Mouse (Mus musculus) CH12.LX (cell line): ENCODE data around the gene Sat1. TPM values are rescaled to one million over a fixed set of nuclear protein-coding genes. Genes with fewer than 3 reads are reported as not detected.

Experiments used
- DNase-seq: peaks from one replicate; pipeline ENCODE4 v3.0.0-alpha.2; 2013; ENCODE audit errors: extremely low read depth
- H3K27ac ChIP-seq: 2 replicates; pipeline ENCODE4 v1.5.1; 2012; ENCODE audit warnings: low read depth, mild to moderate bottlenecking, control low read depth, moderate library complexity; ENCODE audit not compliant: insufficient read depth
- H3K27me3 ChIP-seq: replicated peaks from 2 replicates; pipeline ENCODE3; 2012; ENCODE audit warnings: inconsistent platforms
- H3K36me3 ChIP-seq, 2 experiments: replicated peaks in 1 of 2; 2 replicates each; pipeline versions ENCODE3 to v1.6.1; 2012; ENCODE audit warnings: inconsistent platforms in 1 of 2, low read length in 1 of 2, mild to moderate bottlenecking in 1 of 2, mixed read lengths in 1 of 2, moderate library complexity in 1 of 2; ENCODE audit not compliant: control insufficient read depth in 1 of 2, insufficient read depth in 1 of 2
- H3K4me1 ChIP-seq, 2 experiments: 2 replicates each; pipeline ENCODE4 v1.6.1; 2012; ENCODE audit warnings: inconsistent platforms in 1 of 2, moderate library complexity in 1 of 2; ENCODE audit not compliant: insufficient read depth in 2 of 2, control insufficient read depth in 1 of 2
- H3K4me2 ChIP-seq: 2 replicates; pipeline ENCODE4 v1.6.1; 2012; ENCODE audit warnings: low read depth, mild to moderate bottlenecking, control low read depth; ENCODE audit not compliant: poor library complexity, insufficient read depth, severe bottlenecking
- H3K4me3 ChIP-seq, 3 experiments: fragments of 150-350 bp in 1 of 3; sonication (generic) in 1 of 3; replicated peaks in 1 of 3; 2 replicates each; pipeline versions ENCODE3 to v1.5.1; 2011 to 2012; ENCODE audit warnings: low read depth in 2 of 3, low read length in 2 of 3, mild to moderate bottlenecking in 2 of 3, moderate library complexity in 2 of 3, control low read depth in 1 of 3, improper control_type of control experiment in 1 of 3, inconsistent platforms in 1 of 3, mixed read lengths in 1 of 3; ENCODE audit not compliant: poor library complexity in 1 of 3
- H3K79me2 ChIP-seq: replicated peaks from 2 replicates; pipeline ENCODE4 v1.6.1; 2012; ENCODE audit warnings: mild to moderate bottlenecking, moderate library complexity; ENCODE audit not compliant: control insufficient read depth, poor library complexity, insufficient read depth, severe bottlenecking; ENCODE audit errors: extremely low read depth
- H3K9ac ChIP-seq: 2 replicates; pipeline ENCODE4 v1.6.1; 2012; ENCODE audit warnings: low read depth, mild to moderate bottlenecking, control low read depth, moderate library complexity; ENCODE audit not compliant: insufficient read depth
- H3K9me3 ChIP-seq: replicated peaks from 2 replicates; pipeline ENCODE3; 2012; ENCODE audit warnings: low read length, inconsistent platforms, mixed read lengths
- BHLHE40 ChIP-seq: IDR thresholded peaks from 2 replicates; pipeline ENCODE4 v1.6.1; 2011; ENCODE audit warnings: mild to moderate bottlenecking, low read depth, low read length, improper control_type of control experiment
- CHD1 ChIP-seq: IDR thresholded peaks from 2 replicates; pipeline ENCODE4 v1.6.1; 2012; ENCODE audit warnings: low read depth, low read length, improper control_type of control experiment, inconsistent platforms
- GABPA ChIP-seq: IDR thresholded peaks from 2 replicates; pipeline ENCODE4 v1.6.1; 2012; ENCODE audit warnings: low read depth, low read length, improper control_type of control experiment, inconsistent platforms; ENCODE audit not compliant: insufficient replicate concordance
- HCFC1 ChIP-seq: IDR thresholded peaks from 2 replicates; pipeline ENCODE4 v1.6.1; 2012; ENCODE audit warnings: low read depth, mild to moderate bottlenecking, inconsistent platforms, low read length, improper control_type of control experiment
- IRF4 ChIP-seq: IDR thresholded peaks from 2 replicates; pipeline ENCODE4 v1.6.1; 2014; ENCODE audit warnings: low read depth, mild to moderate bottlenecking, inconsistent platforms, low read length, improper control_type of control experiment
- JUND ChIP-seq: conservative IDR thresholded peaks from 2 replicates; pipeline ENCODE4 v1.6.1; 2011; ENCODE audit warnings: low read depth, low read length, improper control_type of control experiment
- MAFK ChIP-seq: IDR thresholded peaks from 2 replicates; pipeline ENCODE4 v1.6.1; 2011; ENCODE audit warnings: low read length, improper control_type of control experiment; ENCODE audit not compliant: insufficient replicate concordance
- MAX ChIP-seq: IDR thresholded peaks from 2 replicates; pipeline ENCODE4 v1.6.1; 2011; ENCODE audit warnings: low read length, improper control_type of control experiment
- MAZ ChIP-seq: IDR thresholded peaks from 2 replicates; pipeline ENCODE4 v1.6.1; 2012; ENCODE audit warnings: low read depth, mild to moderate bottlenecking, inconsistent platforms, low read length, improper control_type of control experiment, moderate library complexity
- MYC ChIP-seq: IDR thresholded peaks from 2 replicates; pipeline ENCODE4 v1.6.1; 2011; ENCODE audit warnings: low read depth, mild to moderate bottlenecking, improper control_type of control experiment, low read length
- NELFE ChIP-seq: IDR thresholded peaks from 2 replicates; pipeline ENCODE4 v1.6.1; 2011; ENCODE audit warnings: low read depth, low read length, improper control_type of control experiment
- PAX5 ChIP-seq: IDR thresholded peaks from 2 replicates; pipeline ENCODE4 v1.6.1; 2012; ENCODE audit warnings: low read length, inconsistent platforms, mixed read lengths
- POLR2AphosphoS2 ChIP-seq: IDR thresholded peaks from 2 replicates; pipeline ENCODE4 v1.6.1; 2011; ENCODE audit warnings: low read depth, low read length, improper control_type of control experiment
- RCOR1 ChIP-seq: conservative IDR thresholded peaks from 2 replicates; pipeline ENCODE4 v1.6.1; 2012; ENCODE audit warnings: low read depth, mild to moderate bottlenecking, inconsistent platforms, low read length, improper control_type of control experiment
- SIN3A ChIP-seq: IDR thresholded peaks from 2 replicates; pipeline ENCODE4 v1.6.1; 2012; ENCODE audit warnings: low read length, improper control_type of control experiment, inconsistent platforms
- SMC3 ChIP-seq: IDR thresholded peaks from 2 replicates; pipeline ENCODE4 v1.6.1; 2011; ENCODE audit warnings: low read depth, low read length, improper control_type of control experiment
- TBP ChIP-seq: conservative IDR thresholded peaks from 2 replicates; pipeline ENCODE4 v1.6.1; 2011; ENCODE audit warnings: low read depth, low read length, improper control_type of control experiment
- UBTF ChIP-seq: IDR thresholded peaks from 2 replicates; pipeline ENCODE4 v1.6.1; 2012; ENCODE audit warnings: low read depth, mild to moderate bottlenecking, inconsistent platforms, low read length, improper control_type of control experiment, moderate library complexity
- USF2 ChIP-seq: conservative IDR thresholded peaks from 2 replicates; pipeline ENCODE4 v1.6.1; 2011; ENCODE audit warnings: low read depth, low read length, improper control_type of control experiment
- ZC3H11A ChIP-seq: IDR thresholded peaks from 2 replicates; pipeline ENCODE4 v1.6.1; 2012; ENCODE audit warnings: low read depth, mild to moderate bottlenecking, inconsistent platforms, low read length, improper control_type of control experiment
- ZKSCAN1 ChIP-seq: IDR thresholded peaks from 2 replicates; pipeline ENCODE4 v1.6.1; 2012; ENCODE audit warnings: low read depth, inconsistent platforms, low read length, improper control_type of control experiment, borderline replicate concordance
- ZNF384 ChIP-seq: IDR thresholded peaks from 2 replicates; pipeline ENCODE4 v1.6.1; 2012; ENCODE audit warnings: low read depth, low read length, improper control_type of control experiment, inconsistent platforms
- dilution Hi-C: fragments of 300-500 bp; cut with MboI; formaldehyde crosslinking; loops from 2 replicates; pipeline ENCODE4 v1.14.3; 2020; ENCODE audit warnings: low sequenced_read_pairs; ENCODE audit not compliant: extremely low pct_unique_long_range_greater_than_20kb, extremely low pct_ligation_motif_present
- in situ Hi-C: fragments of 300-500 bp; cut with MboI; formaldehyde crosslinking; loops from 3 replicates; pipeline ENCODE4 v1.14.3; 2019; ENCODE audit warnings: low sequenced_read_pairs, low pct_ligation_motif_present, low pct_unique_long_range_greater_than_20kb, mixed read lengths
- polyA plus RNA-seq: library from polyadenylated mRNA; unstranded; fragments of >175 nt; gene quantifications from 2 replicates; pipeline ENCODE4 v1.2.1, GENCODE M21; 2012; ENCODE audit warnings: low read depth; ENCODE audit not compliant: insufficient read length
- total RNA-seq, 2 experiments: library from RNA; depleted of rRNA; stranded (reverse); fragments of 300-350 nt in 1 of 2; fragments of >200 nt in 1 of 2; gene quantifications; 2 replicates each; pipeline ENCODE4 v1.2.3; 2012 to 2014

Gene Sat1
- total and polyA plus RNA-seq, 3 experiments: 58.3 to 112 (median 92.6) TPM

DNA sequence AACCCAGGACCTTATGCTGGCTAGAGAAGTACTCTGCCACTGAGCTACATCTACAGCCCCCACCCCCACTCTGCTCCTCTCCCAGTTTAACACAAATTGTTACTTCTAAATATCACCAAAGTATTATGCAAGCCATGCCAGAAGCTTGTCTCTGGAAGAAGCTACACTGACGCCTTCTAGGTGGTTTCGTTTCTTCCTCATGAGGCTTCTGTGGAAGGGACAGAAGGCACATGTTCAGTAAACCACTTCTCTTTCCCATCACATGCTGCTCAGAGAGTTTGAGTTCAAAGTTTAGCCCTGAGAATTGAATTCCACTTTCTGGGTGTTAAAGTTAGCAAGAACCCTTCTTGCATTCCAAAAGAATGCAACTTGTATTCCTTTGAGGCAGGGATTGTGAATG is 39.0 kb downstream of the Sat1 start:
- no peak overlapping the region for H3K4me2 ChIP-seq
- TF ChIP-seq ZKSCAN1 (no peak), IRF4 (0 out of 2 replicates have a peak, but pooled peaks have one; percentile 12), NELFE (no peak), MAX (peak; percentile 49; the same call in 1 of the 2 replicates), RCOR1 (no peak), MAFK (no peak), HCFC1 (no peak), BHLHE40 (peak; percentile 44; the same call in 1 of the 2 replicates), MAZ (no peak), SMC3 (no peak), JUND (no peak), ZNF384 (no peak)
- TF ChIP-seq, all 38 proteins: peak for 3
- Histone ChIP-seq H3K9ac (no peak overlapping the region), H3K27ac (no peak overlapping the region), H3K4me3 (no peak overlapping the region), H3K9me3 (no peaks in the 10 kb centered on the region), H3K79me2 (no peaks in the 10 kb centered on the region), H3K4me1 (peaks cover 0 to 8% of the 10 kb centered on the region in 2 experiments; a peak in 2 of 4 replicates), H3K36me3 (no peaks in the 10 kb centered on the region), H3K27me3 (no peaks in the 10 kb centered on the region)
- no peak for DNase-seq
- dilution Hi-C loops: no loop called here
- in situ Hi-C loops: no loop called here

DNA sequence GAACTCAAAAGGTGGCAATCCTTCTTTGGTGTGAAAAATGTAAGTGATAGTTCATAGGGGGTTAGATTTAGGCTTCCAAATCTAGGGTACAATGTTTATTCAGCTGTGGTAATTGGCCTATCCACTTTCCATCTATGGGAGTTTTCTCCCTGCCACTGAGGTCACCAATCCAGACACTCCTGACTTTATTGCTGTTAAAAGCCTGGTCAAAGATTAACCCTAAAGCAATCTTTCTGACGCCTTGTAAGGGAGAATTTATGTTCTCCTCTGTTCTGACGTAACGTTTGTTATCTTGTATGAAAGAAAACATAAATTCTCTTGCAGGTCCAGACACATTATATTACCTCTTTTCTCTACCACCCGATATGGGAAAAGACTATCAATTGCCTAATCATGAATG is 40.7 kb downstream of the Sat1 start:
- H3K4me2 ChIP-seq: no peak overlapping the region
- H3K4me1 ChIP-seq: peaks cover 0 to 8% of the 10 kb centered on the region in 2 experiments; a peak in 2 of 4 replicates
- H3K9me3 ChIP-seq: no peaks in the 10 kb centered on the region
- H3K36me3 ChIP-seq: no peaks in the 10 kb centered on the region
- dilution Hi-C loops: no loop called here
- H3K79me2 ChIP-seq: no peaks in the 10 kb centered on the region
- TF ChIP-seq BHLHE40: no peak
- no peak for TF ChIP-seq ZC3H11A
- no peak for TF ChIP-seq HCFC1
- no peak for TF ChIP-seq SIN3A
- TF ChIP-seq UBTF: no peak
- TF ChIP-seq TBP: no peak
- no peak for TF ChIP-seq JUND
- no peak for TF ChIP-seq IRF4
- no peak for TF ChIP-seq ZNF384
- TF ChIP-seq GABPA: no peak
- TF ChIP-seq MAZ: no peak
- TF ChIP-seq MYC: no peak
- no peak for TF ChIP-seq CHD1
- TF ChIP-seq POLR2AphosphoS2: no peak
- no peak for TF ChIP-seq RCOR1
- no peak for TF ChIP-seq PAX5
- TF ChIP-seq USF2: no peak
- no peak overlapping the region for H3K27ac ChIP-seq
- H3K9ac ChIP-seq: no peak overlapping the region
- no peaks in the 10 kb centered on the region for H3K27me3 ChIP-seq
- in situ Hi-C loops: no loop called here
- no peak for DNase-seq
- H3K4me3 ChIP-seq: no peak overlapping the region
